Mouse (Mus musculus) megakaryocyte, embryonic 14.5 days (primary cell): ENCODE data around the gene Hoxc4. TPM values are rescaled to one million over a fixed set of nuclear protein-coding genes. Genes with fewer than 3 reads are reported as not detected.

Experiments
- H3K27me3 ChIP-seq: replicated peaks from 2 replicates; pipeline ENCODE3; 2012; ENCODE audit warnings: inconsistent platforms
- H3K36me3 ChIP-seq: replicated peaks from 2 replicates; pipeline ENCODE3; 2012; ENCODE audit warnings: low read length, inconsistent platforms, mixed read lengths
- H3K4me1 ChIP-seq: 2 replicates; pipeline ENCODE4 v1.6.1; 2012; ENCODE audit warnings: inconsistent platforms
- H3K4me3 ChIP-seq: replicated peaks from 2 replicates; pipeline ENCODE3; 2012; ENCODE audit warnings: moderate library complexity, mild to moderate bottlenecking, inconsistent platforms
- H3K9me3 ChIP-seq: 2 replicates; pipeline ENCODE4 v1.6.1; 2012; ENCODE audit warnings: inconsistent platforms
- FLI1 ChIP-seq: IDR thresholded peaks from 2 replicates; pipeline ENCODE4 v1.6.1; 2012; ENCODE audit warnings: low read length, inconsistent platforms, mixed read lengths
- GATA1 ChIP-seq: IDR thresholded peaks from 3 replicates; pipeline ENCODE4 v1.6.1; 2012; ENCODE audit warnings: mixed read lengths, low read length, inconsistent platforms, borderline replicate concordance
- polyA plus RNA-seq: library from polyadenylated mRNA; stranded (reverse); fragments of >175 nt; gene quantifications from 2 replicates; pipeline ENCODE4 v1.2.3, GENCODE M21; 2012; ENCODE audit warnings: low replicate concordance; ENCODE audit not compliant: insufficient read depth

Hoxc4 gene
- polyA plus RNA-seq, 1 experiment, result not detected

DNA sequence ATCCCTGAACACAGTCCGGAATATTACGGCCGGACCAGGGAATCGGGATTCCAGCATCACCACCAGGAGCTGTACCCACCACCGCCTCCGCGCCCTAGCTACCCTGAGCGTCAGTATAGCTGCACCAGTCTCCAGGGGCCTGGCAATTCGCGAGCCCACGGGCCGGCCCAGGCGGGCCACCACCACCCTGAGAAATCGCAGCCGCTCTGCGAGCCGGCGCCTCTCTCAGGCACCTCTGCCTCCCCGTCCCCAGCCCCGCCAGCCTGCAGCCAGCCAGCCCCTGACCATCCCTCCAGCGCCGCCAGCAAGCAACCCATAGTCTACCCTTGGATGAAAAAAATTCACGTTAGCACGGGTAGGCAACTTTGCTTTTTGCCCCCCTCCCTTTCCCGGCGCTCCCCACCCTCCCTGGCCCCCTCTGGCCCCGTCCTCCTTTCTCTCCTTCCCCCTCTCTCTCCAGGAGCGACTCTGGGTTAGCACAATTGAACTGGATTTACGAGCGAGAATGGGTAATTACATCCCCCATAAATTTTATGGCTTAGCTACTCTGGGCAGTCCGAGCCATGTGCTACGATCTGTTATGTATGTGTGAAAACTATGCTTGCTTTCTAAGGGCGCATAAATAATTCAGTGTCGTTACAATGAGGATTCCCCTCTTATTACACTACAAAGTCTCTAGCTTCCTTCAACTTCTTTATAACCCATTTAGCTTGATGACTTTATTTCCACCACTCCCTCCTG is 16.2 kb downstream of the Hoxc4 start:
- Histone ChIP-seq H3K27me3 (peaks cover 95% of the 10 kb centered on the region), H3K4me1 (peaks cover 12% of the 10 kb centered on the region), H3K9me3 (peaks cover 3% of the 10 kb centered on the region; the same call in 1 of the 2 replicates), H3K4me3 (peak overlapping the region; percentile 82), H3K36me3 (no peaks in the 10 kb centered on the region)
- TF ChIP-seq GATA1 (no peak), FLI1 (no peak)

DNA sequence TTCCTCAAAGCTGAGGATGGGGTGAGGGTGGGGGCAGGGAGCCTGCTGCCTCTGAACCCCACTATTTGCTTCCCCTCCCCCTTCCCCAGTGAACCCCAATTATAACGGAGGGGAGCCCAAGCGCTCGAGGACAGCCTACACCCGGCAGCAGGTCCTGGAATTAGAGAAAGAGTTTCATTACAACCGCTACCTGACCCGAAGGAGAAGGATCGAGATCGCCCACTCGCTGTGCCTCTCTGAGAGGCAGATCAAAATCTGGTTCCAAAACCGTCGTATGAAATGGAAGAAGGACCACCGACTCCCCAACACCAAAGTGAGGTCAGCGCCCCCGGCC is 16.8 kb downstream of the Hoxc4 start:
- Histone ChIP-seq H3K4me1 (peaks cover 12% of the 10 kb centered on the region), H3K9me3 (peaks cover 3% of the 10 kb centered on the region; the same call in 1 of the 2 replicates), H3K27me3 (peaks cover 95% of the 10 kb centered on the region), H3K36me3 (no peaks in the 10 kb centered on the region), H3K4me3 (no peak overlapping the region)
- TF ChIP-seq FLI1 (no peak), GATA1 (no peak)

DNA sequence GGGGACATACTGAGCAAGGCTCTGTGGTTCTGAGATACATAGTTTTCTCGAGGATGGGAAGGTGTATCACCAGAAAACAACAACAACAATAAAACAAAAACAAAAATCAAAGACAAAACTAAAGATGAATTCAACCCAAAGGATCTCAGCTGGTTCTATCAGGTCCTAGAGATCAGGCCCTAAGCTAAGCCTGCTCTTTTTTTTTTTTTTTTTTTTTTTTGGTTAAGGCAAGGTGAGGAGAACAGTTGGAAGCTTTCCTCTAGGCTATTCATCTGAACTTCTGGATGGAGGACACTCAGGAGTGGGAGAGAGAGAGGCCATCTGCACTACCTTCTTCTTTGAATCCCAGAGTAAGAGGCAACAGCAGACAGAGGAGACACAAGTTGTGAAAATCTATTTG is 18.8 kb downstream of the Hoxc4 start:
- H3K27me3 ChIP-seq, result peaks cover 98% of the 10 kb centered on the region
- TF ChIP-seq FLI1 (no peak), GATA1 (no peak)
- peaks cover 12% of the 10 kb centered on the region for H3K4me1 ChIP-seq
- H3K4me3 ChIP-seq, result no peak overlapping the region
- H3K36me3 ChIP-seq, result no peaks in the 10 kb centered on the region
- peaks cover 3% of the 10 kb centered on the region; the same call in 1 of the 2 replicates for H3K9me3 ChIP-seq

DNA sequence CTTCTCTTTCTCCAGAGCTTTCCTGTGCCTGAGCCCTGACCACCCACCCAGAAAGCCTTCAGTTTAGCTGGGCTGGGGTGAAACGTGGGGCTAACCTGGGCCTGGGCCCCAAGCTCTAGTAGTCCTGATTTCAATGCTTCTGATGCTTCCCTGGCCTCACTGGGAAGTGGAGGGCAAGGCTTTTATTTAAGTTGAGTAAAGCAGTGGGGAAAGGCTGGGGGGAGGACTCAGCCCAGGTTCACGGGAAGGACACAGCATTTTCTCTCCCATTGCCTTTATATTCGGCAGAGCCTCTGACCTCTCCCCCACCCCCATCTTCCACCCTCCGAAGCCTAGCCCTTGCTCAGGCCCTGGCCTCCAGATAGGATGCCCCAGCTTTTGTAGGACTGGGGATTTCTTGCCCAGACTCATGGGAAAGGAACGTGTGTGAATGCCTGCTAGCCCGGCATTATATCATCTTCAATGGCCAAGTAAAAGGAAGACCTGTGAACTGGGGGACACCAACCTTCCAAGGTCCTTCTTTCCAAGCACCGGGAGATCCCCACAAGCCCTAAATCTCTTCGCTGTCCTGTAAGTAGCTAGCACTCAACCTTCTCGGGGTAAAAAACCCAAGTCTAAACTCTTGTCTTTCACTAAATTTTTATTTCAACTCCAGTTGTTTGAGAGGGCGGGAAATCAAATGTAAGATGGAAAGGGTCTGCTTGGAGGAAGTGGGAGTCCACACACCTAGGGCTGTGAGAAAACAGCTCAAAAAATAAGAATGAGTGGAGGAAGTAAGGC is 20.2 kb downstream of the Hoxc4 start:
- H3K4me1 ChIP-seq, result peaks cover 11% of the 10 kb centered on the region
- TF ChIP-seq GATA1 (no peak), FLI1 (no peak)
- no peaks in the 10 kb centered on the region for H3K36me3 ChIP-seq
- H3K27me3 ChIP-seq, result peaks cover 99% of the 10 kb centered on the region
- H3K9me3 ChIP-seq, result peaks cover 2% of the 10 kb centered on the region; the same call in 1 of the 2 replicates
- no peak overlapping the region for H3K4me3 ChIP-seq

DNA sequence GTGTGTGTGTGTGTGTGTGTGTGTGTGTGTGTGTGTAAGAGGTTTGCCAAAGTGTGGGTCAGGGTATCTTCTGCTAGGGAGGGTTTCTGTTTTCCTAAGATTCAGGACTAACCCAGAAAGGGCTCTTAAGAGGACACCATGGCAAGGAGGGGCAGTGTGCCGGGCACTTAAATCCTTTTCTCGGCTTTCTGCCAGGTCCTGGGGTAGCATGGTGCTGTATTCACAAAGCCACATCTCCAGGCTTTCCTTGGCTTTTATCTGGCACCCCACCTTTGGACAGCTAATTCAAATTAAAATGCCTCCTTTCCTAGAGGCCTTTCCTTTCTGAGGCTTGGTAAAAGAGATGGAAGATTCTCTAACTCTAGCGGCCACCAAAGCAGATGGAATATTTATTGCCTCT is 20.9 kb downstream of the Hoxc4 start:
- H3K27me3 ChIP-seq, result peaks cover 99% of the 10 kb centered on the region
- H3K9me3 ChIP-seq, result no peaks in the 10 kb centered on the region
- H3K36me3 ChIP-seq, result no peaks in the 10 kb centered on the region
- TF ChIP-seq FLI1 (no peak), GATA1 (no peak)
- no peak overlapping the region for H3K4me3 ChIP-seq
- H3K4me1 ChIP-seq, result peaks cover 4% of the 10 kb centered on the region

DNA sequence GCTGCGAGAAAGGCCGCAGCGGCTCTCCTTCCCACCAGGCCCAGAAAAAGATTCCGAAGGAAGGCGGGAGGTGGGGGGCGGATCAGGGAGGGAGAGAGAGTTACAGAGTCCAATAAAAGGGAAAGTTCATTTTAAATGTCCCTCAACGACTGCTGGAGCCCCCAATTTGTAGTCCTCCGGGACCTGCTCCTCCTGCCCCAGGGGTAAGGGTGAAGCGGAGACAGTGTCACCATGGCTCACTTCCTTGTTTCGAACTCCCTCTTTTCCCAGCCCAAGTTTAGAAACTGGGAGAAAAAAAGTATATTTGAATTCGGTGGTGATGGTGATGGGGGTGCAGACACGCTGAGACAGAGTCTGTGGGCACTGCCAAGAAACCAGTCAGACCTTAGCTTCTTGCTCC is 21.9 kb downstream of the Hoxc4 start:
- Histone ChIP-seq H3K4me3 (no peak overlapping the region), H3K27me3 (peaks cover 95% of the 10 kb centered on the region), H3K9me3 (no peaks in the 10 kb centered on the region), H3K4me1 (no peaks in the 10 kb centered on the region; the same call in 1 of the 2 replicates), H3K36me3 (no peaks in the 10 kb centered on the region)
- TF ChIP-seq FLI1 (no peak), GATA1 (no peak)

DNA sequence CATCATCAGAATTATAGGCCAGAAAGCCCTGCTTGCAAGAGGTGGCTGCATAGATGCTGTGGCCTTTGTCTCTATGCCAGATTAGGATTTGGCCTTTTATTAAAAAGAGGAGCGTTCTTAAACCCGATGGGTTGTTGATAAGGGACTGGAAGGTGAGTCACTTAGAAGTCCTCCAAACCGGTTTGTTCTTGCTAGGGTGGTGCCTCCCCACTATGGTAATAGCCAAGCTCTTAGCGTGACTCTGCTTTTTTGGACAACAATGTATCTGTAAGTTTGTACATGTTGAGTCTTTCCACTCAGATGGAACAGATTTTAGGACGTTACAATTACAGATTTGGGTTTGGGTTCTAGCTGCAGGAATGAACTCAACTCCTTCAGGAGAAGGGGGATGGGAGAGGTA is 22.9 kb downstream of the Hoxc4 start:
- Histone ChIP-seq H3K36me3 (no peaks in the 10 kb centered on the region), H3K4me1 (no peaks in the 10 kb centered on the region), H3K4me3 (no peak overlapping the region), H3K27me3 (peaks cover 91% of the 10 kb centered on the region), H3K9me3 (no peaks in the 10 kb centered on the region)
- TF ChIP-seq FLI1 (no peak), GATA1 (no peak)

DNA sequence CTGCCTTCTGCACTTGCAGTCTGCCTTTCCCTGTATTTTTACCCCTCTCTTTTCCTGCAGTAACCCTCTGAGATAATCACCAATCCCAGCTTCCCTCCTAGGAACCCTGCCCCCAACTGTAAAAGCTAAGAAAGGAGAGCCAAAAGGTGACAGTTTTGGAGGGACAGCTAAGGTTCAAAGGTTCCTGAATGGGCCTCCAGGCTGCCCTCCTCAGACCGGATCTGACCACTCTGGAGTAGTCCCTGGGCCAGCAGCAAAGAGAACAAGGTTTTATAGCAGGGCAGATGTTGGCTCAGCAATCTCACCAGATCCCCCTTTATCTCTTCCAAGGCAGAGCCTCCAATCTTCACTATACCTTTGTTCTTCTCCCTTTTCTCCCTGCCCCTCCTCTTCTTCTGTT is 23.5 kb downstream of the Hoxc4 start:
- H3K4me3 ChIP-seq, result no peak overlapping the region
- no peaks in the 10 kb centered on the region for H3K9me3 ChIP-seq
- H3K4me1 ChIP-seq, result no peaks in the 10 kb centered on the region
- peaks cover 88% of the 10 kb centered on the region for H3K27me3 ChIP-seq
- TF ChIP-seq FLI1 (no peak), GATA1 (no peak)
- no peaks in the 10 kb centered on the region for H3K36me3 ChIP-seq

DNA sequence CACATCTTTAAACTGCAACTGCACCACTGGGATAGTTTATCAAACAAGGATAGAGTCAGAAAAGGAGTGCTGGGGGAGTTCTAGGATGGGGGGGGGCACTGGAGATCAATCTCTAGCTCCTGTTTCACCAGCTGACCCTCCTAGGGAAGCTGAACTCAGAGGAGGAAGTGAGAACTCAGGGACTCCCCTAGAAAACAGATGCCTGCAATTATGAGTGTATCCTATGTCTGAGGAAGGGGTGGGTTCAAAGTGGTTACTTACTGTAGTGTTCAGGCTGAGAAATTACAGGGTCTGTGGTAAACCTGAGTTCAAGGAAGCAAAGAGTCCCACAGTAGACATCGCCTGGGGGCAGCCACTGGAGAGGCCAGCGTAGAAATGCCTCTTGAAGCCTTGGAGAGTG is 32.9 kb downstream of the Hoxc4 start:
- H3K36me3 ChIP-seq, result no peaks in the 10 kb centered on the region
- H3K4me3 ChIP-seq, result no peak overlapping the region
- no peak for TF ChIP-seq GATA1
- TF ChIP-seq FLI1, result no peak
- no peaks in the 10 kb centered on the region for H3K4me1 ChIP-seq
- peaks cover 76% of the 10 kb centered on the region for H3K27me3 ChIP-seq
- H3K9me3 ChIP-seq, result no peaks in the 10 kb centered on the region

DNA sequence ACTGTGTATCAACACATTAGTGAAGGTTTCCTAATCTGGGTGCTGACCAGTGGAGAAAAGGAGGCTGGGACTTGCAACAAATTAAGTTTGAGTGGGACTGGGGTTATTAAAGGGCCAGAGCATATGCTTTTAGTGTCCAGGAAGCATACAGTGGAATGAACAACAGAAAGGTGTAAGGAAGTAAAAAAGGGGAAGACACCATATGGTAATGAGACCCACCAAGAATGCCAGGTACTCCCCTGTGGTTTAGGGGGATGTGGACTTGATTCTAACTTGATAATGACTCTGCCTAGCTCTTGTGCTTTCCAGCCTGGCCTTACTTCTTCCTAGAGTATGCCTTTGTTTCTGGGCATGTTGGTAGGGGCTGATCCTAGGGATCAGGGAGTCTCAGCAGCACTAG is 34.5 kb downstream of the Hoxc4 start:
- Histone ChIP-seq H3K36me3 (no peaks in the 10 kb centered on the region), H3K9me3 (no peaks in the 10 kb centered on the region), H3K4me3 (no peak overlapping the region), H3K27me3 (peaks cover 80% of the 10 kb centered on the region), H3K4me1 (no peaks in the 10 kb centered on the region)
- TF ChIP-seq FLI1 (no peak), GATA1 (no peak)
